In genomic region chr17:46202421-46203071, GRCm38 (mm10) we compare ENCODE assay signal across 7 mouse cellular contexts. TPM values are rescaled to one million over a fixed set of nuclear protein-coding genes. Genes with fewer than 3 reads are reported as not detected.
DNase-seq lines count a peak whose midpoint lies in the region; ATAC-seq and TF ChIP-seq lines count a peak whose summit lies in the region.

Gene Polh (minus strand): TSS chr17:46202645.
Gene Xpo5 (plus strand): TSS chr17:46202782.

- DNase-seq in adrenal gland, postnatal 25 days: peak; percentile 93
- DNase-seq in heart, adult 18-20 months: peak; percentile 93 to 95
- peak; percentile 96 for DNase-seq in kidney, adult 2 months
- peak; percentile 85 to 90 for DNase-seq in spleen, adult 2 months (ENCODE audit: low read depth in 1 of 2, low spot score in 2 of 2)

- H3K9ac ChIP-seq in embryonic facial prominence, embryonic 12.5 days: peak within 1 kb of the TSS; percentile 93
- peak within 1 kb of the TSS; percentile 86 for H3K9ac ChIP-seq in limb, embryonic 12.5 days (replicated peaks)
- peak within 1 kb of the TSS; percentile 86 for H3K9ac ChIP-seq in midbrain, embryonic 15.5 days

- under 1% methylated on average over 66 of the region's 66 CpGs for WGBS in embryonic facial prominence, embryonic 12.5 days
- under 1% methylated on average over 66 of the region's 66 CpGs for WGBS in kidney, adult 2 months
- WGBS in limb, embryonic 12.5 days: under 1% methylated on average over 66 of the region's 66 CpGs
- WGBS in midbrain, embryonic 15.5 days: under 1% methylated on average over 66 of the region's 66 CpGs
- WGBS in spleen, adult 2 months: 1% methylated on average over 66 of the region's 66 CpGs

- no peaks in the 10 kb centered on the region for H3K27me3 ChIP-seq in embryonic facial prominence, embryonic 12.5 days
- no peaks in the 10 kb centered on the region for H3K27me3 ChIP-seq in kidney, adult 2 months (replicated peaks; ENCODE audit: control insufficient read depth, insufficient read depth, low read length)
- no peaks in the 10 kb centered on the region for H3K27me3 ChIP-seq in limb, embryonic 12.5 days
- no peaks in the 10 kb centered on the region for H3K27me3 ChIP-seq in midbrain, embryonic 15.5 days (replicated peaks)
- no peaks in the 10 kb centered on the region for H3K27me3 ChIP-seq in spleen, adult 2 months (ENCODE audit: control insufficient read depth, insufficient read depth, low read length)

- H3K36me3 ChIP-seq in embryonic facial prominence, embryonic 12.5 days: peaks cover 35% of the 10 kb centered on the region
- H3K36me3 ChIP-seq in kidney, adult 2 months (ENCODE audit: control insufficient read depth, insufficient read depth, low read length): no peaks in the 10 kb centered on the region; the same call in 1 of the 2 replicates
- peaks cover 50% of the 10 kb centered on the region for H3K36me3 ChIP-seq in limb, embryonic 12.5 days
- H3K36me3 ChIP-seq in midbrain, embryonic 15.5 days (replicated peaks): peaks cover 15% of the 10 kb centered on the region; the same call in 1 of the 2 replicates
- H3K36me3 ChIP-seq in spleen, adult 2 months (ENCODE audit: control insufficient read depth, insufficient read depth, low read length): peaks cover 6% of the 10 kb centered on the region

- TF ChIP-seq POLR2A in kidney, adult 2 months (IDR thresholded peaks at IDR 0.05; ENCODE audit: low read depth, low read length): peak; percentile 39
- TF ChIP-seq POLR2A in spleen, adult 2 months (IDR thresholded peaks at IDR 0.05; ENCODE audit: low read depth, low read length): no peak; the same call in 1 of the 2 replicates

- TF ChIP-seq CTCF in kidney, adult 2 months (conservative IDR thresholded peaks at IDR 0.05; ENCODE audit: insufficient read depth, insufficient read length, low read depth, low read length): no peak
- TF ChIP-seq CTCF in spleen, adult 2 months (IDR thresholded peaks at IDR 0.05; ENCODE audit: extremely low read depth, insufficient read depth, insufficient read length, insufficient replicate concordance): no peak

- no peaks in the 10 kb centered on the region for H3K9me3 ChIP-seq in embryonic facial prominence, embryonic 12.5 days
- no peaks in the 10 kb centered on the region for H3K9me3 ChIP-seq in limb, embryonic 12.5 days
- H3K9me3 ChIP-seq in midbrain, embryonic 15.5 days: no peaks in the 10 kb centered on the region

- peaks cover 22% of the 10 kb centered on the region for H3K4me1 ChIP-seq in embryonic facial prominence, embryonic 12.5 days
- peaks cover 20% of the 10 kb centered on the region; the same call in 1 of the 2 replicates for H3K4me1 ChIP-seq in kidney, adult 2 months (ENCODE audit: control insufficient read depth, insufficient read depth, low read length)
- H3K4me1 ChIP-seq in limb, embryonic 12.5 days (replicated peaks): peaks cover 25% of the 10 kb centered on the region
- H3K4me1 ChIP-seq in midbrain, embryonic 15.5 days: peaks cover 34% of the 10 kb centered on the region
- peaks cover 5% of the 10 kb centered on the region; the same call in 1 of the 2 replicates for H3K4me1 ChIP-seq in spleen, adult 2 months (ENCODE audit: control insufficient read depth, insufficient read depth, insufficient read length)

- H3K4me2 ChIP-seq in embryonic facial prominence, embryonic 12.5 days (replicated peaks): peak within 1 kb of the TSS; percentile 88
- peak within 1 kb of the TSS; percentile 92 for H3K4me2 ChIP-seq in limb, embryonic 12.5 days
- H3K4me2 ChIP-seq in midbrain, embryonic 15.5 days: peak within 1 kb of the TSS; percentile 94

- peak within 1 kb of the TSS; percentile 88 for H3K4me3 ChIP-seq in embryonic facial prominence, embryonic 12.5 days
- H3K4me3 ChIP-seq in kidney, adult 2 months (ENCODE audit: insufficient read depth, low read depth, low read length): peak within 1 kb of the TSS; percentile 96
- H3K4me3 ChIP-seq in limb, embryonic 12.5 days (replicated peaks): peak within 1 kb of the TSS; percentile 94
- H3K4me3 ChIP-seq in midbrain, embryonic 15.5 days: peak within 1 kb of the TSS; percentile 90
- peak within 1 kb of the TSS; percentile 98 for H3K4me3 ChIP-seq in spleen, adult 2 months (ENCODE audit: extremely low read depth, insufficient read depth, insufficient read length)

- peak within 1 kb of the TSS; percentile 82 for H3K27ac ChIP-seq in embryonic facial prominence, embryonic 12.5 days
- H3K27ac ChIP-seq in kidney, adult 2 months (ENCODE audit: insufficient read depth, low read depth, low read length): peak within 1 kb of the TSS; percentile 42
- peak within 1 kb of the TSS; percentile 83 for H3K27ac ChIP-seq in limb, embryonic 12.5 days
- H3K27ac ChIP-seq in midbrain, embryonic 15.5 days: peak within 1 kb of the TSS; percentile 81
- H3K27ac ChIP-seq in spleen, adult 2 months (ENCODE audit: insufficient read depth, low read length): peak within 1 kb of the TSS; percentile 73

- peak; percentile 92 for ATAC-seq in embryonic facial prominence, embryonic 12.5 days (ENCODE audit: insufficient number of reproducible peaks, insufficient read depth, low FRiP score, low TSS enrichment)
- ATAC-seq in limb, embryonic 12.5 days (ENCODE audit: insufficient number of reproducible peaks, insufficient read depth, low FRiP score, low TSS enrichment, low read depth): peak; percentile 93
- peak; percentile 96 for ATAC-seq in midbrain, embryonic 15.5 days (replicated peaks)

RNA-seq across cellular contexts. Expression of gene Polh, which starts in this region (rescaled TPM):
- 43.2 and 44.9 TPM in 2 replicates for total RNA-seq in adrenal gland, postnatal 25 days (2021)
- polyA plus RNA-seq in embryonic facial prominence, embryonic 12.5 days (2016; fragmentation: Nextera tagmentation; extraction: Ambion mirVana): 16.3 and 16.6 TPM in 2 replicates
- total RNA-seq in heart, adult 18-20 months (2021): 1 to 10 TPM; 8.0 to 9.5 TPM
- 3.8 and 4.0 TPM in 2 replicates for polyA plus RNA-seq in kidney, adult 2 months (2012; rRNA removed)
- 15.4 and 16.0 TPM in 2 replicates for polyA plus RNA-seq in limb, embryonic 12.5 days (2016; fragmentation: Nextera tagmentation; extraction: Ambion mirVana)
- polyA plus RNA-seq in midbrain, embryonic 15.5 days (2015; fragmentation: Nextera tagmentation; extraction: Ambion mirVana): 7.4 and 8.2 TPM in 2 replicates
- polyA plus RNA-seq in spleen, adult 2 months (2012; rRNA removed): 5.2 and 5.6 TPM in 2 replicates

RNA-seq across cellular contexts. Expression of gene Xpo5, which starts in this region (rescaled TPM):
- 83.4 and 92.1 TPM in 2 replicates for total RNA-seq in adrenal gland, postnatal 25 days (2021)
- 56.3 and 57.3 TPM in 2 replicates for polyA plus RNA-seq in embryonic facial prominence, embryonic 12.5 days (2016; fragmentation: Nextera tagmentation; extraction: Ambion mirVana)
- 10 to 100 TPM; 20.5 to 21.7 TPM for total RNA-seq in heart, adult 18-20 months (2021)
- 18.5 and 20.5 TPM in 2 replicates for polyA plus RNA-seq in kidney, adult 2 months (2012; rRNA removed)
- polyA plus RNA-seq in limb, embryonic 12.5 days (2016; fragmentation: Nextera tagmentation; extraction: Ambion mirVana): 61.6 and 63.1 TPM in 2 replicates
- 40.4 and 41.0 TPM in 2 replicates for polyA plus RNA-seq in midbrain, embryonic 15.5 days (2015; fragmentation: Nextera tagmentation; extraction: Ambion mirVana)
- 14.7 and 16.8 TPM in 2 replicates for polyA plus RNA-seq in spleen, adult 2 months (2012; rRNA removed)

Comparison
In these comparisons a context has a peak if more than half of its experiments do, and no peak if none do; other contexts are left out.
1. Peak in every context shown above with its lines: DNase-seq, ATAC-seq, H3K4me3 ChIP-seq and H3K27ac ChIP-seq.